Mouse (Mus musculus) embryonic facial prominence, embryonic 13.5 days (tissue): ENCODE data around the gene Dgat2. TPM values are rescaled to one million over a fixed set of nuclear protein-coding genes. Genes with fewer than 3 reads are reported as not detected.
A peak's percentile ranks its signal among the peaks of the same experiment; 100 is the strongest.

ENCODE experiments used
- ATAC-seq: fragments of 200-750 bp; cut with Nextera tagmentation; 2 replicates; pipeline ENCODE4 v1.8.0; 2017; ENCODE audit warnings: low read depth; ENCODE audit not compliant: insufficient number of reproducible peaks, insufficient read depth, low FRiP score, low TSS enrichment
- H3K27ac ChIP-seq: fragments of 300-500 bp; sonication (generic); 2 replicates; pipeline ENCODE4 v1.5.1; 2015; ENCODE audit warnings: moderate library complexity, mild to moderate bottlenecking, inconsistent platforms
- H3K27me3 ChIP-seq: fragments of 300-500 bp; sonication (generic); 2 replicates; pipeline ENCODE4 v1.6.1; 2015; ENCODE audit warnings: mild to moderate bottlenecking, inconsistent platforms
- H3K36me3 ChIP-seq: fragments of 300-500 bp; sonication (generic); 2 replicates; pipeline ENCODE4 v1.6.1; 2015; ENCODE audit warnings: mild to moderate bottlenecking, inconsistent platforms
- H3K4me1 ChIP-seq: fragments of 300-500 bp; sonication (generic); 2 replicates; pipeline ENCODE4 v1.6.1; 2015; ENCODE audit warnings: inconsistent platforms
- H3K4me2 ChIP-seq: fragments of 300-500 bp; sonication (generic); 2 replicates; pipeline ENCODE4 v1.6.1; 2015; ENCODE audit warnings: moderate library complexity, mild to moderate bottlenecking, inconsistent platforms
- H3K4me3 ChIP-seq: fragments of 300-500 bp; sonication (generic); 2 replicates; pipeline ENCODE4 v1.5.1; 2015; ENCODE audit warnings: mild to moderate bottlenecking, inconsistent platforms
- H3K9ac ChIP-seq: fragments of 300-500 bp; sonication (generic); 2 replicates; pipeline ENCODE4 v1.6.1; 2015; ENCODE audit warnings: mild to moderate bottlenecking, inconsistent platforms
- H3K9me3 ChIP-seq: fragments of 300-500 bp; sonication (generic); 2 replicates; pipeline ENCODE4 v1.6.1; 2016; ENCODE audit warnings: inconsistent platforms
- WGBS: fragments of 180-500 bp; shearing (Covaris S2); methylation state at CpG from one replicate; pipeline ENCODE4 v1.1.7; 2015; ENCODE audit warnings: mixed read lengths; 5-methylcytosine and 5-hydroxymethylcytosine counted together
- polyA plus RNA-seq: library from polyadenylated mRNA; unstranded; fragments of >200 nt; fragmentation: Nextera tagmentation; extraction: Ambion mirVana; gene quantifications from 2 replicates; pipeline ENCODE4 v1.2.1, GENCODE M21; 2015

The Dgat2 gene
- polyA plus RNA-seq, 1 experiment from 2014 or later = 17.6 TPM

DNA sequence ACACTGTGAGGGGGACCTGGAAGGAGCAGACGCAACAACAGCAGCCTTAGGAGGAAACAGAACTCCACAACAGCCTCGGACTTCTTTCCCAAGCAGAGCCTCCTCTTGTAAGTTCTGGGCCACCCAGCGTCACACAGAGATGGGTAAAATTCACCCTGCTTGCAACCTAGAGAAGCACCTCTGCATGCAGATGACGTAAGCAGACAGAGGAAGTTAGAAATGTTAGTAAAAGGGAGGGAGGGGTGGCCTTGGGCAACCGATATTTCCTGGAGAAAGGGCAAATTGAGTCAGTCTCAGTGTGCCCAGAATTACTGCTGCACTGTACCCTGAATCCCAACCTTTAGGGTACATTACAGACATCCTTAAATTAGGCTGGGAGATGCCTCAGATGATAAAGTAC, 7.4 kb upstream of the Dgat2 start:
- 75% methylated on average over 5 of the region's 5 CpGs for WGBS
- ATAC-seq = no peak
- no peaks in the 10 kb centered on the region for H3K9me3 ChIP-seq
- no peaks in the 10 kb centered on the region for H3K36me3 ChIP-seq
- no peak overlapping the region for H3K4me3 ChIP-seq
- H3K27me3 ChIP-seq = no peaks in the 10 kb centered on the region
- H3K27ac ChIP-seq = no peak overlapping the region
- H3K4me2 ChIP-seq = no peak overlapping the region
- H3K4me1 ChIP-seq = no peaks in the 10 kb centered on the region
- H3K9ac ChIP-seq = no peak overlapping the region

DNA sequence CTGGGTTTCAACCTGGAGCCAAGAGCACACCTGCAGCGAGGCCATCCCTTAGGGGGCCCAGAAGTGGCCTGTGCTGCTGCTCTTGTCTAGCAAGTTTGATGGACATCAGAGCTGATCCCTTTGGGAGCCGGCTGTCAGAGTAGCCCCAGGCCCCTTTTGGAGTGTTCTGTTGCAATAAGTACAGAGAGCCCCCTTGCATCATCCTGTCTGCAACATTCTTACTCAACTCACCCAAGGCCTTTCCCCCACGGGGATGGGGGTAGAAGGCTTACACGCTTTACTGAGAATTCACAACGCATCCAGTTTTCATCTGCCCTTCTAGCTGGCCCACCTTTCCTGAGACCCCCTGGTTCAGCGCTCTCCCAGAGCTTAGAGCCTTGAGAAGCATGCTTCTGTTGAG, 6.1 kb upstream of the Dgat2 start:
- H3K4me2 ChIP-seq = no peak overlapping the region
- H3K36me3 ChIP-seq = no peaks in the 10 kb centered on the region
- 63% methylated on average over 6 of the region's 6 CpGs for WGBS
- H3K27ac ChIP-seq = no peak overlapping the region
- H3K9ac ChIP-seq = no peak overlapping the region
- H3K27me3 ChIP-seq = peaks cover 7% of the 10 kb centered on the region; the same call in 1 of the 2 replicates
- H3K9me3 ChIP-seq = no peaks in the 10 kb centered on the region
- no peaks in the 10 kb centered on the region for H3K4me1 ChIP-seq
- ATAC-seq = no peak
- H3K4me3 ChIP-seq = no peak overlapping the region

DNA sequence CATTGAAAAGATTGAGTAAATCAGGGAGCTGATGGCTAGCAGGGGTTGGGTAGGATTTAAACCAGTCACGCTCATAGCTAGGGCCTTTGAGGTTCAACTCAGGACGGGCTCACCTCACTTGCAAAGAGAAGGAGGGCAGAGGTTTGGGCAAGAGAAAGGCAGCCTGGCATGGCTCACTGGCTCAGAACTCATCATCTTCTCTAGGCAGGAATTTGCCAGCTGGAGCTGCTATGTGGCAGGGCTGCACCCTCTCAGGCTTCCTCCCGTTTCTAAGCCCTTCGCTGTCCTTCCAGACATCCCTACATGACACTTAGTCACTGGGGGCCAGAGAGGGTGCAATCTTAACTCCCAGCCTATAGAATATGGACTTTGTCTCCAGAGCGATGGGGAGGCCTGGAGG, 4.9 kb upstream of the Dgat2 start:
- H3K9me3 ChIP-seq = no peaks in the 10 kb centered on the region
- peaks cover 8% of the 10 kb centered on the region for H3K4me1 ChIP-seq
- no peak overlapping the region for H3K4me2 ChIP-seq
- no peaks in the 10 kb centered on the region for H3K36me3 ChIP-seq
- H3K4me3 ChIP-seq = no peak overlapping the region
- 84% methylated on average over 5 of the region's 5 CpGs for WGBS
- H3K9ac ChIP-seq = no peak overlapping the region
- H3K27ac ChIP-seq = no peak overlapping the region
- peaks cover 7% of the 10 kb centered on the region; the same call in 1 of the 2 replicates for H3K27me3 ChIP-seq
- ATAC-seq = no peak

DNA sequence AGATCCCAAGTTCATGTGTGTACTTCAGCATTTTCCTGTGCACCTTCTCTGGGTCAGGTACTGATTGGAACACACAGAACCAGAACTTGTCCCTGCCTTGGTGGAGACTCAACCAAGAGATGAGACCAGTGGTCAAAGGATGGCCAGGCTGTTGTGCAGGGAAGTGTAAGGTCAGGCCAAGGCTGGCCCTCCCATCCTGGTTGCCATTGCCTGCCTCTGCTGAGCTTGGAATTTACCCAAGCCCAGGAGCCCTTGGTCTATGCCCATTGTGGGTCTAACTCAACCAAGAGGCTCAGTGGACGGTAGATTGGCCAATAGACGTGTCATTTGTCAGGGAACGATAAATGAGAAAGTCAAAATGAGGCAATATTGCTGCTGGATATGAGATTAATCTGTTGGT, 2.9 kb upstream of the Dgat2 start:
- Histone ChIP-seq H3K9ac (no peak overlapping the region), H3K9me3 (no peaks in the 10 kb centered on the region), H3K27me3 (peaks cover 12% of the 10 kb centered on the region), H3K4me3 (no peak overlapping the region), H3K4me1 (peaks cover 20% of the 10 kb centered on the region), H3K36me3 (no peaks in the 10 kb centered on the region), H3K27ac (no peak overlapping the region), H3K4me2 (no peak overlapping the region)
- no peak for ATAC-seq
- 88% methylated on average over 3 of the region's 3 CpGs for WGBS

DNA sequence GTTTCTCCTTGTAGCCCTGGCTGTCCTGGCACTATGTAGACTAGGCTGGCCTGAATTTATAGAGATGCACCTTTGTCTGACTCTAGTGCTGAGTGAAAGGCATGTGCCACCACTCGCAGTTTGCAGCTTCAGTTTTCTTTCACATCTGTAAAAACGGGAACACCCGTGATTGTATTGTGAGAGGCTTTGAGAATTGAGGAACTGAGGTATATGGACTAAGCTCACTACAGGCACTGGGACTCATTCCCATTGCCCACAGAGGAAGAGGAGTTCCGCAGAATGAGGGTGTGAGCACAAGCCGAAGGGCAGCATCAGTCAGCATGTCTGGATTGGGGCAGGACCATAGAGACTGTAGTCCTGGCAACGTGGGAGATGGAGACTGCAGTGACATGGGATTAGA, 1.2 kb upstream of the Dgat2 start:
- Histone ChIP-seq H3K4me1 (peaks cover 20% of the 10 kb centered on the region), H3K27me3 (peaks cover 12% of the 10 kb centered on the region), H3K36me3 (no peaks in the 10 kb centered on the region), H3K4me2 (peak overlapping the region; percentile 80; the same call in 1 of the 2 replicates), H3K27ac (no peak overlapping the region), H3K4me3 (no peak overlapping the region), H3K9ac (no peak overlapping the region), H3K9me3 (no peaks in the 10 kb centered on the region)
- 68% methylated on average over 6 of the region's 6 CpGs for WGBS
- no peak for ATAC-seq

DNA sequence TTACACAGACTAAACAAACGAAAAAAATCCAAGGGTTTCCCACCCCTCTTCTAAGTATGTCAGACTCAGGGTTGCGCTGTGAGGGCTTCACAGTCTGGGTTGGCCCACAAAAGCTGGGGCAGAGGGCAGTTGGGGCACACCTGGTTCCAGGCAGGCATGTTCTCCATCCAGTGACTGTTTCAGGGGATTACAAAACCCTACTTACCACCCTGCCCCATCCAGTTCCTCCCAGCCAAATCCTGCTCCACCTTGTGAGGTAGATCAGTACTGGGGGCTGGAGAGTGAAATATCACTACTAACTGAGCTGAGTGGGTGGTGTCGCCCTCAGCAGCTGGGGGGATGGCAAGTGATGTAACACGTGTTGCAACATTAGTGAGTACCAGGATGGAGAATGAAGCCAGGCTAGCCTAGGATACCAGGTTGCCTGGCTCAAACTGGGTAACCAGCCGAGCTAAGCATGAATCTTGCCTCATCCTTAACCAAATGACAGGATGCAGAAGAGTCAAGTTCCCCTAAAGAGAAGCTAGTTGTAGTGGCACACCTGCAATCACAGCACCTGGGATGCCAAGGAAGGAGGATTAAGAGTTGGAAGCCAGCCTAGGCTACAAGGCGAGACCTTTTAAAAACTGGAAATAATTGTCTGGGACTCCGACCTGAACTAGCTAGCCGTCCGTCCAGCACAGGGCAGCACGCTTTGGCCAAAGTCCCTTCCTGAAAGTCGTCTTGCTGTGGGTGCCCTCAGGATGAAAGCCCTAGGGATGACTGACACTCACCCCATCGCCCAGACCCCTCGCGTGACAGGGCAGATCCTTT, 694 bp downstream of the Dgat2 start:
- Histone ChIP-seq H3K4me2 (peak overlapping the region; percentile 80), H3K4me1 (peaks cover 20% of the 10 kb centered on the region), H3K9ac (peak overlapping the region; percentile 83), H3K4me3 (peak overlapping the region; percentile 60), H3K36me3 (no peaks in the 10 kb centered on the region), H3K27ac (no peak overlapping the region), H3K9me3 (no peaks in the 10 kb centered on the region), H3K27me3 (peaks cover 12% of the 10 kb centered on the region)
- ATAC-seq = no peak
- WGBS = 20% methylated on average over 14 of the region's 14 CpGs

DNA sequence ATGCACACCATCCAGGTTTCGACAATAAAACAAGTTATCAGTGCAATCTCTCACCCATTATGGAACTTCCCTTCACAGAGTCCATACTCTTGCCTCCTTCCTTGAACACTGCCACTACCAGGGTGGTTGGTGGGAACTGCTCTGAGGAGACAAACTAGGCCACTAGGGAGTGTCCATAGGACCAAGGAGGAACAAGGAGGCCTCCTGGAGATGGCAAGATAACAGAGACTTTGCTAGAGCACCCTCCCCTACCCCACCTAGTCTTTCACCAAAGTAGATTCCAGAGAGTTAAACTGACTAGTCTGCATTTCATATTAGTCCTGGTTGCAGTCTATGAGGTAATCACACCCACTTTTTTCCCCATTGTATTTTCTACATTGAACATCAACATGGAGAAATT, 2.4 kb downstream of the Dgat2 start:
- 89% methylated on average over 1 of the region's 1 CpGs for WGBS
- ATAC-seq = no peak
- peaks cover 12% of the 10 kb centered on the region for H3K27me3 ChIP-seq
- no peaks in the 10 kb centered on the region for H3K9me3 ChIP-seq
- H3K4me3 ChIP-seq = no peak overlapping the region
- no peak overlapping the region for H3K9ac ChIP-seq
- peaks cover 20% of the 10 kb centered on the region for H3K4me1 ChIP-seq
- no peaks in the 10 kb centered on the region for H3K36me3 ChIP-seq
- H3K27ac ChIP-seq = no peak overlapping the region
- no peak overlapping the region for H3K4me2 ChIP-seq

DNA sequence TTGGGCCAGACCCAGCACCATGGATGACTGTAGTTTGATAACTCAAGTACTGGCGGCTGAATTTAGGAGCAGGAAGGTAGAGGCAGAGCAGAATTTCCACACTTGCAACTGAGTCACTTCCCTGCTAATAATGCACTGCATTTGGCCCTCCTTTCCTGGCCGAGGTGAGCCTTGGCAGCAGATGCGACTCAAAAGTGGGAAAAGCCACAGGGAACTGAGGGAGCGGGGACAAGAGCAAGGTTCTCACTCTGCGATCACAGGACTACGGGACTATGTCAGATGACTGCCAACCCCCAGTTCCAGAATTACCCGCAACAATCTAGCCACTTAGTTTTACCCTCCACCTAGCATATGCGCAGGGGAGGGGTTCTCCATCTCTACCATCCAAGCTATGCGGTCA, 3.2 kb downstream of the Dgat2 start:
- ATAC-seq = no peak
- no peaks in the 10 kb centered on the region for H3K36me3 ChIP-seq
- no peak overlapping the region for H3K4me2 ChIP-seq
- H3K4me3 ChIP-seq = no peak overlapping the region
- H3K9ac ChIP-seq = no peak overlapping the region
- H3K27me3 ChIP-seq = peaks cover 10% of the 10 kb centered on the region
- peaks cover 20% of the 10 kb centered on the region for H3K4me1 ChIP-seq
- no peaks in the 10 kb centered on the region for H3K9me3 ChIP-seq
- WGBS = 89% methylated on average over 9 of the region's 9 CpGs
- H3K27ac ChIP-seq = no peak overlapping the region

DNA sequence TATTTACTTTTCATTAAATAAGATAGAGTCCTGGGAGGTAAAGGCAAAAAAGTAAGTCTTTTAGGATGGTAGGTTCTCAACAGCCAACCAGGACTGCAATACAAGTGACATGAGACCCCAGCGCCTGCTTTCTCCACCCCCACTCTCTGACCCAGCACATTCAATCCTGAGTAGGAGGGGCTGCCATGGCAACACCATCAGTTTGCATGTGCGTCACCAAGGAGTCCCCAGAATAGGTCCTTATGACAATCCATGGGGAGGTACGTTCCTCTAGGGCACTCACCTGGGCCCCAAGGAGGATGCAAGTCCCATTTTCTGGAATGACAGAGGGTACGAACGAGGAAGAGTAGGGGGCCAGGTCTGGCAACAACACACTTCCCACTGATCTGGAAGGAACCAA, 5.1 kb downstream of the Dgat2 start:
- Histone ChIP-seq H3K4me2 (no peak overlapping the region), H3K27ac (no peak overlapping the region), H3K4me3 (no peak overlapping the region), H3K9ac (no peak overlapping the region), H3K36me3 (no peaks in the 10 kb centered on the region), H3K9me3 (no peaks in the 10 kb centered on the region), H3K27me3 (peaks cover 5% of the 10 kb centered on the region; the same call in 1 of the 2 replicates), H3K4me1 (peaks cover 16% of the 10 kb centered on the region)
- no peak for ATAC-seq
- 81% methylated on average over 5 of the region's 5 CpGs for WGBS

DNA sequence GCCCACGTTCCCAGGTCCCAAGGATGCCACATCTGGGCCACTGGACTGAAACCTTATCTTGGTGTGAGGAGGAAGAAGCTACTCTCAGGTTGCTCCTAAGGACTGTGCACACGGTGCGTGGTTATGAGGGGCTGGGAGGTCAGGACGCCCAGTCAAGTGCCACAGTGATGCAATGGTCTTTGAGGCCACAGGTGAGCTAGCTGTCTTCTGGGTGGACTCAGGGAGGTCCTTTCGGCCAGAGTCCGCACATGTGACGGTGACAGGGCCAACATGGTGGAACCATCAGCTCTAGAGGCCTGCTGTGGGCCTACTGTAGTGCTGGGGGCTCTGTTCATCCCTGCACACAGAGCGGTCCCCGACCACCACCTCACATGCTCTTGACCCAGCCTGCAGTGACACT, 6.9 kb downstream of the Dgat2 start:
- H3K36me3 ChIP-seq = no peaks in the 10 kb centered on the region
- no peaks in the 10 kb centered on the region for H3K9me3 ChIP-seq
- H3K27me3 ChIP-seq = no peaks in the 10 kb centered on the region
- no peak for ATAC-seq
- H3K4me3 ChIP-seq = no peak overlapping the region
- H3K4me2 ChIP-seq = no peak overlapping the region
- H3K27ac ChIP-seq = no peak overlapping the region
- H3K4me1 ChIP-seq = peaks cover 11% of the 10 kb centered on the region; the same call in 1 of the 2 replicates
- no peak overlapping the region for H3K9ac ChIP-seq
- 94% methylated on average over 9 of the region's 9 CpGs for WGBS

DNA sequence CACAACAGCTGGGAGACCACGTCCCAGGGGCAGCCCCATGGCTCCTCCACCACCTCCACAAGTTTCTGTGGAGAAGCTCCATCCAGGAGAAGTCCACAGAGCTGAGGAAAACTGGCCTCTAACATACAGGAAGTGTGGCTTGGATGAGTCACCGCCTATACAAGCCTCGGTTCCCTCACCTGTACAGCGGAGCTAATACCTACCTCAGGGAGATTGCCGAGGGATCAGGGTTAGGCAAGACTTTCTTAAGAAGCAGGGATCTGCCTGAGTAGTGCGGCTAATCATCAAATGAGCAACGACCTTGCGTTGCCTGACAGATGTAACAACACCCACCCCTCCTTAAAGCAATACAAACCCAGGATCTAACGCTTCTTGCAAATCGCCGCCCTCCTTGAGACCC, 7.4 kb downstream of the Dgat2 start:
- Histone ChIP-seq H3K27ac (no peak overlapping the region), H3K4me1 (peaks cover 9% of the 10 kb centered on the region; the same call in 1 of the 2 replicates), H3K4me3 (no peak overlapping the region), H3K9me3 (no peaks in the 10 kb centered on the region), H3K9ac (no peak overlapping the region), H3K36me3 (no peaks in the 10 kb centered on the region), H3K27me3 (no peaks in the 10 kb centered on the region), H3K4me2 (no peak overlapping the region)
- ATAC-seq = no peak
- WGBS = 76% methylated on average over 11 of the region's 11 CpGs

DNA sequence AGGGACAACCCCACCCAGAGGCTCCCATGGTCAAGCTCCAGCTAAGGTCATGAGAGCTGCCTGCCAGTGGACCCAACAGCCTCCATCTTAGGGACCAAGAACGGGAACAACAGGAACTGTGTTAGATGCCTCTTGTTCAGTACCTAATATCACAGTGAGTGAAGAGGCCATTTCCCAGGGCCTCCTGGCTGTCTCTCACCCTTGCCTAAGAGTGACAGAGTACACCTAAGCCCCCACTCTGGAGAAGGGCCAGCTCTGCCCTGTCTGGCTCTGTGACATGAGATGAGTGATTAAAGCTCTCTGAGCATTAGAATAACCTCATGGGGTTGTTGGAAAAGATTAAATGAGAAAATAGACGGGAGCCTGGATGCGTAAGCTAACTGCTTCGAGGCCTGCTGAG, 8.5 kb downstream of the Dgat2 start:
- no peak for ATAC-seq
- Histone ChIP-seq H3K36me3 (no peaks in the 10 kb centered on the region), H3K4me2 (no peak overlapping the region), H3K27me3 (no peaks in the 10 kb centered on the region), H3K27ac (no peak overlapping the region), H3K4me3 (no peak overlapping the region), H3K9ac (no peak overlapping the region), H3K4me1 (peaks cover 9% of the 10 kb centered on the region; the same call in 1 of the 2 replicates), H3K9me3 (no peaks in the 10 kb centered on the region)
- 83% methylated on average over 4 of the region's 4 CpGs for WGBS
